Comparison of ENCODE assay signal across 23 mouse cellular contexts in the genomic region with DNA sequence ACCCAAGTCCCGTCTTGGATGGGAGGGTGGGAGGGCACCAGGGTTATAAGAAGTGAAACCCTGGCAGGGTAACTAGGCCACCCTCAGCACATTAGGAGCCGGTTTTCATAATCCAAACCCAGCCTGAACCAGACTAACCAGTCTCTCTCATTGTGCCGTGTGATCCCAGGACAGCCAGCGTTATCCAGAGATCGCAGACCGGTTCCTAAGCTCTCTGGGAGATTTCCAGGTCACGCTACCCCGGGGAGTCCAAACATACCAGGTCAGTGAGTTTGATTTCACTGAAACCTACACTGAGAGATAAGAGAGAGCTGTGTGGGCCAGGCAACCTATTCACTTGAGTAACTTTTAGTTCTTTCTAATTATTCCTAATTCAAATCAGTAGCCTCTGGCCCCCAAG. TPM values are rescaled to one million over a fixed set of nuclear protein-coding genes. Genes with fewer than 3 reads are reported as not detected.
DNase-seq lines count a peak whose midpoint lies in the region; ATAC-seq and TF ChIP-seq lines count a peak whose summit lies in the region.
"Had no signal": no experiment of that assay in that cellular context is flagged by ENCODE, and none has a peak within 500 bp of the region (broad histone marks: within the 10 kb centered on the region; RNA-seq: fewer than 3 reads in every experiment).

No protein-coding gene starts in this region.

- no peak for DNase-seq in limb, embryonic 10.5 days (ENCODE audit: low spot score)
- peak; percentile 90 for DNase-seq in fat pad, adult 2 months (ENCODE audit: extremely low read depth, low read depth, low spot score)
- peak; percentile 45 for DNase-seq in kidney, adult 9 months
- no peak for DNase-seq in adrenal gland, postnatal 10 days
- DNase-seq in hindbrain, postnatal 0 days (ENCODE audit: low spot score): no peak
- DNase-seq: cerebellum, adult 9-11 months; midbrain, embryonic 14.5 days; thymus, postnatal 14 days had no signal

- no peaks in the 10 kb centered on the region for H3K27me3 ChIP-seq in limb, embryonic 15.5 days
- H3K27me3 ChIP-seq in limb, embryonic 10.5 days (ENCODE audit: low read depth, poor library complexity, severe bottlenecking): no peaks in the 10 kb centered on the region
- no peaks in the 10 kb centered on the region for H3K27me3 ChIP-seq in stomach, embryonic 15.5 days (replicated peaks)
- H3K27me3 ChIP-seq in hindbrain, postnatal 0 days (ENCODE audit: insufficient read depth, low read length): no peaks in the 10 kb centered on the region
- H3K27me3 ChIP-seq: heart, embryonic 15.5 days; Patski had no signal

- no peak overlapping the region for H3K4me2 ChIP-seq in limb, embryonic 15.5 days
- H3K4me2 ChIP-seq in stomach, embryonic 15.5 days: no peak overlapping the region
- H3K4me2 ChIP-seq in hindbrain, postnatal 0 days (ENCODE audit: low read depth, low read length): no peak overlapping the region
- H3K4me2 ChIP-seq: heart, embryonic 15.5 days had no signal

- 0 out of 2 replicates have a peak overlapping the region, but pooled peaks have one; percentile 43 for H3K27ac ChIP-seq in limb, embryonic 15.5 days
- H3K27ac ChIP-seq in limb, embryonic 10.5 days: no peak overlapping the region
- peak overlapping the region; percentile 35; the same call in 1 of the 2 replicates for H3K27ac ChIP-seq in stomach, embryonic 15.5 days
- no peak overlapping the region for H3K27ac ChIP-seq in hindbrain, postnatal 0 days
- H3K27ac ChIP-seq: heart, embryonic 15.5 days; hindbrain, embryonic 10.5 days; liver, embryonic 14.5 days had no signal

- no peaks in the 10 kb centered on the region for H3K9me3 ChIP-seq in limb, embryonic 15.5 days
- H3K9me3 ChIP-seq in limb, embryonic 10.5 days (replicated peaks): no peaks in the 10 kb centered on the region
- H3K9me3 ChIP-seq in stomach, embryonic 15.5 days: no peaks in the 10 kb centered on the region
- no peaks in the 10 kb centered on the region for H3K9me3 ChIP-seq in hindbrain, postnatal 0 days (ENCODE audit: low read length)
- H3K9me3 ChIP-seq: heart, embryonic 15.5 days; hindbrain, embryonic 10.5 days had no signal

- no peak overlapping the region for H3K4me3 ChIP-seq in limb, embryonic 15.5 days
- H3K4me3 ChIP-seq in limb, embryonic 10.5 days: no peak overlapping the region
- no peak overlapping the region for H3K4me3 ChIP-seq in stomach, embryonic 15.5 days (replicated peaks)
- no peak overlapping the region for H3K4me3 ChIP-seq in hindbrain, postnatal 0 days (ENCODE audit: low read length)
- H3K4me3 ChIP-seq: heart, embryonic 15.5 days; hindbrain, embryonic 10.5 days had no signal

- no peaks in the 10 kb centered on the region for H3K36me3 ChIP-seq in limb, embryonic 15.5 days
- no peaks in the 10 kb centered on the region for H3K36me3 ChIP-seq in limb, embryonic 10.5 days
- H3K36me3 ChIP-seq in stomach, embryonic 15.5 days: no peaks in the 10 kb centered on the region
- no peaks in the 10 kb centered on the region for H3K36me3 ChIP-seq in hindbrain, postnatal 0 days (ENCODE audit: insufficient read depth, low read length)
- H3K36me3 ChIP-seq: heart, embryonic 15.5 days; hindbrain, embryonic 10.5 days had no signal

- no peak overlapping the region for H3K9ac ChIP-seq in limb, embryonic 15.5 days
- no peak overlapping the region for H3K9ac ChIP-seq in stomach, embryonic 15.5 days
- H3K9ac ChIP-seq in hindbrain, postnatal 0 days (replicated peaks; ENCODE audit: low read length): no peak overlapping the region
- H3K9ac ChIP-seq: heart, embryonic 15.5 days; liver, embryonic 14.5 days had no signal

- peaks cover 19% of the 10 kb centered on the region for H3K4me1 ChIP-seq in limb, embryonic 15.5 days
- peaks cover 14% of the 10 kb centered on the region for H3K4me1 ChIP-seq in limb, embryonic 10.5 days
- H3K4me1 ChIP-seq in stomach, embryonic 15.5 days: peaks cover 12% of the 10 kb centered on the region; the same call in 1 of the 2 replicates
- no peaks in the 10 kb centered on the region for H3K4me1 ChIP-seq in hindbrain, postnatal 0 days (ENCODE audit: insufficient read depth, low read length)
- H3K4me1 ChIP-seq: heart, embryonic 15.5 days had no signal

- WGBS in limb, embryonic 15.5 days: 82% methylated on average over 8 of the region's 8 CpGs
- 92% methylated on average over 8 of the region's 8 CpGs for WGBS in limb, embryonic 10.5 days
- WGBS in stomach, embryonic 15.5 days: 69% methylated on average over 8 of the region's 8 CpGs
- 92% methylated on average over 8 of the region's 8 CpGs for WGBS in hindbrain, postnatal 0 days

- no peak for TF ChIP-seq CTCF in hindbrain, postnatal 0 days (IDR thresholded peaks at IDR 0.05; ENCODE audit: low read depth)

- no peak for ATAC-seq in limb, embryonic 15.5 days (ENCODE audit: insufficient number of reproducible peaks, low FRiP score, low TSS enrichment, low read depth)
- 0 out of 2 replicates have a peak, but pooled peaks have one; percentile 20 for ATAC-seq in stomach, embryonic 15.5 days (ENCODE audit: insufficient read depth, low FRiP score, low read depth)
- no peak for ATAC-seq in hindbrain, postnatal 0 days
- ATAC-seq: activated CD4-positive, CD25-positive, alpha-beta regulatory T cell, adult 4 months; forebrain, embryonic 14.5 days; inflammation-experienced regulatory T-cells, adult 6 months; lung, postnatal 0 days; Patski had no signal

RNA-seq across cellular contexts. Expression of a gene that starts 29.1 kb away (rescaled TPM):
- polyA plus RNA-seq in limb, embryonic 15.5 days (2015; fragmentation: Nextera tagmentation; extraction: Ambion mirVana): 0.08 and 0.12 TPM in 2 replicates
- 0.03 TPM in 1 of 2 replicates, not detected in the other for polyA plus RNA-seq in limb, embryonic 10.5 days (2016; fragmentation: Nextera tagmentation; extraction: Ambion mirVana)
- polyA plus RNA-seq in stomach, embryonic 15.5 days (2015; fragmentation: Nextera tagmentation; extraction: Ambion mirVana): 0.05 and 0.06 TPM in 2 replicates
- under 1 TPM; 0.06 to 0.12 TPM for total RNA-seq in adrenal gland, postnatal 10 days (2021)
- not detected in 2 replicates for total RNA-seq in hindbrain, postnatal 0 days (2014; rRNA removed)
- 0.03 TPM in 1 of 2 replicates, not detected in the other for polyA plus RNA-seq in hindbrain, postnatal 0 days (2015; fragmentation: Nextera tagmentation; extraction: Ambion mirVana)
- total RNA-seq: layer of hippocampus, adult 18-20 months; megakaryocyte progenitor cell, adult 5-6 weeks; neutrophil, adult 5-6 weeks had no signal
- polyA plus RNA-seq: C2C12; forebrain, embryonic 14.5 days; heart, embryonic 15.5 days; inflammation-experienced regulatory T-cells, adult 6 months; limb, embryonic 11.5 days had no signal

Comparison
In these comparisons a context has a peak if more than half of its experiments do, and no peak if none do; other contexts are left out.
1. H3K27ac ChIP-seq: peak in limb, embryonic 15.5 days (single experiment) and stomach, embryonic 15.5 days (single experiment); none in limb, embryonic 10.5 days (single experiment) and hindbrain, postnatal 0 days (single experiment).
2. DNase-seq: peak in fat pad, adult 2 months (single experiment) and kidney, adult 9 months (single experiment); none in limb, embryonic 10.5 days (single experiment), adrenal gland, postnatal 10 days (single experiment) and hindbrain, postnatal 0 days (single experiment).